Mouse (Mus musculus) heart, postnatal 10 days (tissue): ENCODE data around the gene Spo11. TPM values are rescaled to one million over a fixed set of nuclear protein-coding genes. Genes with fewer than 3 reads are reported as not detected.

Experiments used
- total RNA-seq, 2 experiments: library from RNA; stranded (reverse); gene quantifications; 2 replicates each; pipeline ENCODE4 v1.2.3; 2021

The Spo11 gene
- total RNA-seq, 2 experiments from 2014 or later = not detected

Other genes with a start within 250 kb of the Spo11 start
- gene Bmp7, start 37.4 kb upstream of the Spo11 start, total RNA-seq = 1 to 10 TPM; 4.0 to 4.6 TPM
- gene Rae1, start 22.4 kb downstream of the Spo11 start, total RNA-seq = 10 to 100 TPM; 37.7 to 42.8 TPM
- 100 to 1,000 TPM; 146 to 187 TPM for gene Rbm38, start 42.8 kb downstream of the Spo11 start, total RNA-seq
- under 1 TPM in 1 of 2 experiments, not detected in 1; 0.10 TPM for gene Ctcfl, start 141.8 kb downstream of the Spo11 start, total RNA-seq
- 10 to 100 TPM; 24.1 to 85.1 TPM for gene Pck1, start 175.3 kb downstream of the Spo11 start, total RNA-seq
- gene Zbp1, start 241.2 kb downstream of the Spo11 start, total RNA-seq = under 1 TPM; 0.25 to 0.41 TPM